Mouse (Mus musculus): Measurements from ENCODE around the gene Smarca2. TPM values are rescaled to one million over a fixed set of nuclear protein-coding genes. Genes with fewer than 3 reads are reported as not detected.

Gene Smarca2
- total and polyA plus RNA-seq, 3 experiments: 20.1 to 66.4 (median 31.4) TPM

- TF ChIP-seq POLR2AphosphoS5 (IDR thresholded peaks at IDR 0.05; ENCODE audit: insufficient replicate concordance, low read depth, low read length): no peak
- no peak for TF ChIP-seq TAL1 (conservative IDR thresholded peaks at IDR 0.05; ENCODE audit: low read depth, low read length)
- TF ChIP-seq GATA2 (IDR thresholded peaks at IDR 0.05; ENCODE audit: borderline replicate concordance, low read depth, low read length): no peak
- TF ChIP-seq CTCF (IDR thresholded peaks at IDR 0.05; ENCODE audit: low read depth, low read length): no peak
- no peak for TF ChIP-seq GATA1 (IDR thresholded peaks at IDR 0.05; ENCODE audit: borderline replicate concordance, low read length)
- H3K36me3 ChIP-seq (replicated peaks): peaks cover 38% of the 10 kb centered on the region
- DNase-seq (ENCODE audit: low spot score) (no peak), ATAC-seq (ENCODE audit: extremely low read depth, insufficient number of reproducible peaks, low FRiP score, poor library complexity, severe bottlenecking) (no peak)
- H3K4me1 ChIP-seq (ENCODE audit: insufficient read depth, low read depth, low read length): no peaks in the 10 kb centered on the region
- H3K4me3 ChIP-seq (ENCODE audit: low read depth, low read length): no peak overlapping the region
- no peaks in the 10 kb centered on the region for H3K27me3 ChIP-seq (ENCODE audit: insufficient read depth, low read length)
- H3K9me3 ChIP-seq (replicated peaks): peaks cover 13% of the 10 kb centered on the region
Observed at GRCm38 (mm10) chr19:26765483-26765882, 160.6 kb downstream of the Smarca2 start.

GRCm38 (mm10) chr19:26767454-26767853 lies 162.6 kb downstream of the Smarca2 start:
- Histone ChIP-seq H3K27me3 (ENCODE audit: insufficient read depth, low read length) (no peaks in the 10 kb centered on the region), H3K9me3 (replicated peaks) (peaks cover 12% of the 10 kb centered on the region), H3K36me3 (replicated peaks) (peaks cover 41% of the 10 kb centered on the region), H3K4me1 (ENCODE audit: insufficient read depth, low read depth, low read length) (peaks cover 3% of the 10 kb centered on the region; the same call in 1 of the 2 replicates), H3K4me3 (ENCODE audit: low read depth, low read length) (no peak overlapping the region)
- ATAC-seq (ENCODE audit: extremely low read depth, insufficient number of reproducible peaks, low FRiP score, poor library complexity, severe bottlenecking): no peak
- no peak for TF ChIP-seq CTCF (IDR thresholded peaks at IDR 0.05; ENCODE audit: low read depth, low read length)
- TF ChIP-seq GATA2 (IDR thresholded peaks at IDR 0.05; ENCODE audit: borderline replicate concordance, low read depth, low read length): no peak
- TF ChIP-seq POLR2AphosphoS5 (IDR thresholded peaks at IDR 0.05; ENCODE audit: insufficient replicate concordance, low read depth, low read length): no peak
- no peak for TF ChIP-seq TAL1 (conservative IDR thresholded peaks at IDR 0.05; ENCODE audit: low read depth, low read length)
- TF ChIP-seq GATA1 (IDR thresholded peaks at IDR 0.05; ENCODE audit: borderline replicate concordance, low read length): no peak
- DNase-seq (ENCODE audit: low spot score): no peak

GRCm38 (mm10) chr19:26767941-26768340 lies 163.1 kb downstream of the Smarca2 start:
- TF ChIP-seq TAL1 (conservative IDR thresholded peaks at IDR 0.05; ENCODE audit: low read depth, low read length) (no peak), GATA2 (IDR thresholded peaks at IDR 0.05; ENCODE audit: borderline replicate concordance, low read depth, low read length) (no peak), GATA1 (IDR thresholded peaks at IDR 0.05; ENCODE audit: borderline replicate concordance, low read length) (no peak)
- DNase-seq (ENCODE audit: low spot score) (no peak), ATAC-seq (ENCODE audit: extremely low read depth, insufficient number of reproducible peaks, low FRiP score, poor library complexity, severe bottlenecking) (no peak)
- Histone ChIP-seq H3K4me1 (ENCODE audit: insufficient read depth, low read depth, low read length) (peaks cover 3% of the 10 kb centered on the region; the same call in 1 of the 2 replicates), H3K36me3 (replicated peaks) (peaks cover 45% of the 10 kb centered on the region), H3K27me3 (ENCODE audit: insufficient read depth, low read length) (no peaks in the 10 kb centered on the region), H3K4me3 (ENCODE audit: low read depth, low read length) (no peak overlapping the region), H3K9me3 (replicated peaks) (peaks cover 12% of the 10 kb centered on the region)

GRCm38 (mm10) chr19:26768846-26769245 lies 164.0 kb downstream of the Smarca2 start:
- no peak for TF ChIP-seq TAL1 (conservative IDR thresholded peaks at IDR 0.05; ENCODE audit: low read depth, low read length)
- TF ChIP-seq GATA1 (IDR thresholded peaks at IDR 0.05; ENCODE audit: borderline replicate concordance, low read length): no peak
- TF ChIP-seq CTCF (IDR thresholded peaks at IDR 0.05; ENCODE audit: low read depth, low read length): no peak
- no peak for TF ChIP-seq POLR2AphosphoS5 (IDR thresholded peaks at IDR 0.05; ENCODE audit: insufficient replicate concordance, low read depth, low read length)
- TF ChIP-seq GATA2 (IDR thresholded peaks at IDR 0.05; ENCODE audit: borderline replicate concordance, low read depth, low read length): no peak
- Histone ChIP-seq H3K4me1 (ENCODE audit: insufficient read depth, low read depth, low read length) (peaks cover 3% of the 10 kb centered on the region; the same call in 1 of the 2 replicates), H3K36me3 (replicated peaks) (peaks cover 49% of the 10 kb centered on the region), H3K27me3 (ENCODE audit: insufficient read depth, low read length) (no peaks in the 10 kb centered on the region), H3K9me3 (replicated peaks) (peaks cover 12% of the 10 kb centered on the region), H3K4me3 (ENCODE audit: low read depth, low read length) (no peak overlapping the region)
- ATAC-seq (ENCODE audit: extremely low read depth, insufficient number of reproducible peaks, low FRiP score, poor library complexity, severe bottlenecking) (no peak), DNase-seq (ENCODE audit: low spot score) (no peak)

GRCm38 (mm10) chr19:26769609-26770500 lies 165.0 kb downstream of the Smarca2 start:
- Histone ChIP-seq H3K4me1 (ENCODE audit: insufficient read depth, low read depth, low read length) (peaks cover 3% of the 10 kb centered on the region; the same call in 1 of the 2 replicates), H3K27me3 (ENCODE audit: insufficient read depth, low read length) (no peaks in the 10 kb centered on the region), H3K4me3 (ENCODE audit: low read depth, low read length) (no peak overlapping the region), H3K9me3 (replicated peaks) (peaks cover 13% of the 10 kb centered on the region), H3K36me3 (replicated peaks) (peaks cover 59% of the 10 kb centered on the region)
- no peak for DNase-seq (ENCODE audit: low spot score)
- TF ChIP-seq POLR2AphosphoS5 (IDR thresholded peaks at IDR 0.05; ENCODE audit: insufficient replicate concordance, low read depth, low read length) (no peak), GATA1 (IDR thresholded peaks at IDR 0.05; ENCODE audit: borderline replicate concordance, low read length) (no peak), GATA2 (IDR thresholded peaks at IDR 0.05; ENCODE audit: borderline replicate concordance, low read depth, low read length) (no peak), TAL1 (conservative IDR thresholded peaks at IDR 0.05; ENCODE audit: low read depth, low read length) (no peak), CTCF (IDR thresholded peaks at IDR 0.05; ENCODE audit: low read depth, low read length) (no peak)
- ATAC-seq (ENCODE audit: extremely low read depth, insufficient number of reproducible peaks, low FRiP score, poor library complexity, severe bottlenecking): no peak

GRCm38 (mm10) chr19:26770592-26770991 lies 165.7 kb downstream of the Smarca2 start:
- ATAC-seq (ENCODE audit: extremely low read depth, insufficient number of reproducible peaks, low FRiP score, poor library complexity, severe bottlenecking) (no peak), DNase-seq (ENCODE audit: low spot score) (no peak)
- Histone ChIP-seq H3K36me3 (replicated peaks) (peaks cover 61% of the 10 kb centered on the region), H3K27me3 (ENCODE audit: insufficient read depth, low read length) (no peaks in the 10 kb centered on the region), H3K4me3 (ENCODE audit: low read depth, low read length) (no peak overlapping the region), H3K4me1 (ENCODE audit: insufficient read depth, low read depth, low read length) (peaks cover 3% of the 10 kb centered on the region; the same call in 1 of the 2 replicates), H3K9me3 (replicated peaks) (peaks cover 15% of the 10 kb centered on the region)
- TF ChIP-seq POLR2AphosphoS5 (IDR thresholded peaks at IDR 0.05; ENCODE audit: insufficient replicate concordance, low read depth, low read length) (no peak), TAL1 (conservative IDR thresholded peaks at IDR 0.05; ENCODE audit: low read depth, low read length) (no peak), CTCF (IDR thresholded peaks at IDR 0.05; ENCODE audit: low read depth, low read length) (no peak), GATA1 (IDR thresholded peaks at IDR 0.05; ENCODE audit: borderline replicate concordance, low read length) (no peak), GATA2 (IDR thresholded peaks at IDR 0.05; ENCODE audit: borderline replicate concordance, low read depth, low read length) (no peak)

Measured in G1E (cell line).